Mouse (Mus musculus) embryonic fibroblast, embryonic 13.5 days (primary cell): Measurements from ENCODE around the gene Arhgap11a. TPM values are rescaled to one million over a fixed set of nuclear protein-coding genes. Genes with fewer than 3 reads are reported as not detected.

Experiments
- H3K27ac ChIP-seq: 2 replicates; pipeline ENCODE4 v1.5.1; 2012; ENCODE audit warnings: low read length, control low read depth, inconsistent platforms; ENCODE audit not compliant: insufficient read depth
- H3K4me1 ChIP-seq: 2 replicates; pipeline ENCODE4 v1.6.1; 2011; ENCODE audit warnings: low read length; ENCODE audit not compliant: control insufficient read depth, insufficient read depth
- H3K4me3 ChIP-seq: 2 replicates; pipeline ENCODE4 v1.5.1; 2011; ENCODE audit warnings: mild to moderate bottlenecking, control low read depth, low read length; ENCODE audit not compliant: insufficient read depth
- CTCF ChIP-seq: IDR thresholded peaks from 2 replicates; pipeline ENCODE4 v1.5.1; 2011; ENCODE audit warnings: mild to moderate bottlenecking, control low read depth, low read length, moderate library complexity, borderline replicate concordance; ENCODE audit not compliant: insufficient read depth
- POLR2A ChIP-seq: IDR thresholded peaks from 2 replicates; pipeline ENCODE4 v1.6.1; 2011; ENCODE audit warnings: low read depth, mild to moderate bottlenecking, control low read depth, low read length, moderate library complexity
- polyA plus RNA-seq: library from polyadenylated mRNA; stranded (reverse); fragments of >200 nt; gene quantifications from 2 replicates; pipeline ENCODE4 v1.2.4, GENCODE M21; 2011; ENCODE audit warnings: low read depth; ENCODE audit not compliant: missing spikeins, insufficient read length

Arhgap11a gene
- polyA plus RNA-seq, 1 experiment = 32.9 TPM

DNA sequence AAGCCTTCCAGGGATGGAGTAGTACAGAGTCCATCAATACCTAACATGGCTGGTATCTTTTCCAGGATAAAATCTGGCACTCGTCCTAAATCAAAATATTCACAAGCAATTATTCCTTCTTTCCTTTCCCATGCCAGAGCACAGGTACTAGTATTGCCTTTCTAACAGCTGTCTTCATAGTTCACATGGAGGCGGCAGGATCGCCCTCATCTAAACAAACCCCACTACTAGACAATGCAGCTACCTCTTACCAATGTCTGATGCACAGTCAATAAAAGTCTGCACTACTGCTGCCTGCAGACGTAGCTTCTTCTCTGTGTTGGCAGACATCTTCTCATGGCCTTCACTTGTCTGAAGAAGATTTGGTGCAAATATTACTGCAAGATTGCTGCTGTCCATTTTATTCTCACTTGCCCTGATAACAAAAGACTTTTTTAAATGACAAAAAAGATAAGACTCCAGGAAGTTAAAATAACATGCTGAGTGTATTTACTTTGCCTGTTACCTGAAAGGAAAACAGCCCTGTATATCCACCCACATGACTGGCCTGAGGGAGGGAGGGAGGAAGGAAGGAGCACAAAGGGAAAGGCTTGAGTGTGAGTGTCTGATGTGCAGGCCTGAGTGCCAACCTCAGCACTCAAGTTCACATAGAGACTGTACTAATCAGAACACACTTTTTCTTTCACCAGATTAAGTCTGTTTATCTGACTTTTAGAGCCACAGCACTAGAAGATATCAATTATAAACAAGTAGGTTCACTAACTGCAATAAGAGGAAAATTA lies 6.6 kb downstream of the Arhgap11a start:
- Histone ChIP-seq H3K4me1 (peaks cover 5% of the 10 kb centered on the region; the same call in 1 of the 2 replicates), H3K27ac (no peak overlapping the region), H3K4me3 (no peak overlapping the region)
- TF ChIP-seq POLR2A = no peak
- no peak for TF ChIP-seq CTCF

DNA sequence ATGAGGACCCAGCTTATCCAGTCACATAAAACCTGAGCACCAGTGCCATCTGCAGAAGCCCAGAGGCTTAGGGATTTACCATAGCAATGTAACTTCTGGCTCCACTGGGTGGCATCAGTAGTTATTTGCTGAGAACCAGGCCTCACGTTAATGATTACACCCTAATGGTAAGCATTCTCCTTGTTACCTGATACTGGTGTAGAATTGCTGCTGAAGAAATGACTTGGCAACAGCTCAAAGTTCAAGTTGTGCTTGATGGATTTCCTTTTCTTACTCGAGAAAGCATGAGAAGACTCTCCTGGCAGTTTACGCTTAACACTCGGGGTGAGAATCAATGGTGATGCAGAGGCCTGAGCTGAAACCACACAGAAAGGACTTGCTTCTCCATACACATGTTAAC lies 9.0 kb downstream of the Arhgap11a start:
- no peak overlapping the region for H3K4me3 ChIP-seq
- no peak for TF ChIP-seq POLR2A
- no peak for TF ChIP-seq CTCF
- H3K27ac ChIP-seq = no peak overlapping the region
- H3K4me1 ChIP-seq = no peaks in the 10 kb centered on the region

- H3K4me3 ChIP-seq = no peak overlapping the region
- H3K27ac ChIP-seq = no peak overlapping the region
- H3K4me1 ChIP-seq = no peaks in the 10 kb centered on the region
- TF ChIP-seq CTCF (no peak), POLR2A (no peak)
Measured at GRCm38 (mm10) chr2:113835219-113835618, 13.2 kb downstream of the Arhgap11a start.

DNA sequence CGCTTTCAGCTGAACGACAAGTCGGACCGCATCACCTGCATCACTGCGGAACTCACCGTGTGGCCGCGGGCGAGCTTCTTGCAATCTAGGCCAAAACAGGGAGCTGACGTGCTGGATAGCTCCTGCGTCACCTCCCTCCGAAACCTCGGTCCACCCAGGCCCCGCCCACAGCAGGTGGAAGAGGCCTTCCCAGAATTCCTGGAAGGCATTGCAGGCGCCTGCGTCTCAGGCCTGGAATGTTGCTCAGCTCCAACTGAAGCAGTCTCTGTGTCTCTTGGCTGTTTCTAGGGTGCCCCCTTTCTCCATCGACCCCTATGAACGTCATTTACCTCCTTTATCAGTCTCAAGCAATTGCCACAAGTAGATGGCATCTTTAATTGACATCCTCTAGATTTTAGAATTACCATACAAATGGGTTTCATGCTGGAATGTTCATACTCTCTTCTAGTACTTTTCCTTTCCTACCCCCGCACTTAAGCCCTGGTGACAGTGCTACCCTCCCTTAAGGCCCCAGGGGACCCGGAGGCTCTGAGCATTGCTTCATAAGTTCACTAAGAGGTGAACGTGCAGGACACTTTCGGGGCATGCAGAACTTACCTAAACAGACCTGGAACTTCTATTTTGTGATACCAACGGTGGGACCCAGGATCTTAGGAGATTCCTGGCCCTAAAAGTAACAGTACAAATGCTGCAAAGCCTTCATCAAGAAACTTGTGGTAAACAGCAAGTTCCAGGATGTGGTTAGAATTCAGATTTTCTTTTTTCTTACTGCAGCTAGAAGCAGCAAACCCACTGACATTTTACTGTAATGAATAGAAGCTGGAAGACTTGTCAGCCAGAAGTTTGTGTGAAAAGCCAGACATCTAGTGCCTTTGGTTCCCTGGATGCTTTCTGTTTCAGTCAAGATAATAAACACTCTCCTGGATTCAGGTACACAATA lies 19.2 kb downstream of the Arhgap11a start, which contains the start of gene Scg5:
TSS of gene Scg5 (minus strand) at position 179 of the 940 bp plus-strand sequence.
- TF ChIP-seq CTCF (no peak), POLR2A (no peak)
- Histone ChIP-seq H3K4me1 (no peaks in the 10 kb centered on the region), H3K27ac (no peak within 1 kb of the TSS), H3K4me3 (no peak within 1 kb of the TSS)

DNA sequence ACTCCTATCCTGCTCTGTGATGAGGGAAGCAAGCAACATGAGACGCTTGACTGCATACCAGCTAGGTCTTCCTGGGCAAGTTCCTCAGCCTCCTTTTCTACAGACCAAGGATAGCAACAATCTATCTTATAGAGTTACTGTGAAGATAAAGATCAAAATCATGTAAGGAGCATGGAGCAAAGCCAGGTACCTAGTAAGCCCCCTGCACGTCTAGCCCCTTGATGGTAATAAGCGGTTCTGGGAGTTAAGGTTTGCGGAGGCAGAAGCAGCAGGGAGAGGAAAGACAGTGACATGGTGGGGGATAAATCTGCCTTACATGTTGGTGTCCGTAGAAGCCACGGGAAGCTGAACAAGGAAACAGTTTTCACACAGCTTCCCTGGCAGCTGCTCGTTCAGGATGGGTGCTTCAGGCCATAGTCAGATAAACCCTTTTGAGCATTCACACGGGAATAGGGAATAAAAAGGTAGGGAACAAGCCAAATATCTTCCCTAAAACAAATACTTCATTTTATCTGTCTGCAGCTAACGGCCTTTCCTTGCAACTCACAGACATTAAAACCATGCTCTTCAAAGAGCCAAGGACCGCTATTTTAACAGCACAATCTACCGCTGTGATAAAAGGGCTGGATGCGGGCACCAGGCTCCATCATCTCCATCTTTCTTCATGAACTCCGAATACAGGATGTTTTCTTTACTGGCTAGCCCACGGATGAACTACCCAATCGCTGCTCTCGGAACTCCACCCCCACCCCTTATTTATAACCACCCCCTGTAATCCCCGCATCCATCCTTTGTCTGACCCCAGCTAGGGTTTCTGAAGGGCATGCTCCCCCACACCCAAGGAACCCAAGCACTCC lies 20.1 kb downstream of the Arhgap11a start:
- Histone ChIP-seq H3K4me3 (no peak overlapping the region), H3K4me1 (no peaks in the 10 kb centered on the region), H3K27ac (no peak overlapping the region)
- no peak for TF ChIP-seq POLR2A
- no peak for TF ChIP-seq CTCF

DNA sequence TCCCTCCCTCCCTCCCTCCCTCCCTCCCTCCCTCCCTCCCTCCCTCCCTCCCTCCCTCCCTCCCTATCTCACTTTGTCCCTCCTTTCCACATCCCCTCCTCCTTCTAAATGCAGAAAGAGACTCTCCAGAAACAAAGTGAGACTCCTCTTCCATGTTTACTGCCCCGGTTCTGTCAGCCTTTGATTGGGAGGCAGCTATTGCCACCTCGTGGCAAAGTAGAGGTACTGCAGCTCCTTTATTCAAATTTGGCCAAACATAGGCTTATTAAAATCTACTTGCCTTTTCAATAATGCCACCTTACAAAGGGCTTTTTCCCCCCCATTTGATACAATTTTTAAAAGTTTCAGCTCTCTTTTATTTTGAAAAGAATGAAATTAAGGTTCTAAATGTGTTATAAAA lies 24.6 kb downstream of the Arhgap11a start:
- H3K4me1 ChIP-seq = peaks cover 3% of the 10 kb centered on the region; the same call in 1 of the 2 replicates
- no peak overlapping the region for H3K27ac ChIP-seq
- H3K4me3 ChIP-seq = no peak overlapping the region
- TF ChIP-seq CTCF (peak; percentile 33; the same call in 1 of the 2 replicates), POLR2A (no peak)

DNA sequence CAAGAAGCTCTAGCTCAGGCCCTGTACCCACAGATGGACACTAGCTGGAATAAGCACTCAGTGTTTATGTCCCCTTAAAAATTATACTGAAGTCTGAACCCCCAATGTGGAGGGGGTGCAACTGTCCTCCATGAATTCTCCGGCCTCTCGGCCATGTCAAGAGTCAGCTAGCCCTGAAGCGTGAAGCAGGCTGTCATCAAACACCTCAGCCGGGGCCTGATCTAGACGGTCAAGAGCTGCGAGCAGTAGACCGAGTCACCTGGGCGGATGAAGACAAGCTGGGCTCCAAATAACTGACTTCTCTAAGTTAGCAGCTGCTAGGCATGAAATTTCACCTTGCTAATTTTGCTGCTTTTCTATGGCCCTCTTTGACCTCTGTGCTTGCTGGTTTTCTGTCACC lies 26.1 kb downstream of the Arhgap11a start:
- Histone ChIP-seq H3K4me3 (no peak overlapping the region), H3K4me1 (peaks cover 3% of the 10 kb centered on the region; the same call in 1 of the 2 replicates), H3K27ac (no peak overlapping the region)
- no peak for TF ChIP-seq POLR2A
- no peak for TF ChIP-seq CTCF

GRCm38 (mm10) chr2:113821176-113821734 lies 27.2 kb downstream of the Arhgap11a start:
- TF ChIP-seq CTCF = no peak
- no peak for TF ChIP-seq POLR2A
- peaks cover 3% of the 10 kb centered on the region; the same call in 1 of the 2 replicates for H3K4me1 ChIP-seq
- H3K4me3 ChIP-seq = no peak overlapping the region

More at GRCm38 (mm10) chr2:113821176-113821734, 27.2 kb downstream of the Arhgap11a start:
- no peak overlapping the region; the same call in 1 of the 2 replicates for H3K27ac ChIP-seq
